Mouse (Mus musculus) urinary bladder, postnatal 14 days (tissue): Measurements from ENCODE around the gene Cdk2.
A peak's percentile ranks its signal among the peaks of the same experiment; 100 is the strongest.
"Not testable (repeated sequence)": the region's sequence is repeated elsewhere in the genome, so short reads cannot be mapped to it uniquely, and the experiment has no call there.

Experiments
- DNase-seq: peaks from one replicate; pipeline ENCODE4 v3.0.0; 2021; ENCODE audit warnings: low spot score

Gene Cdk2

DNA sequence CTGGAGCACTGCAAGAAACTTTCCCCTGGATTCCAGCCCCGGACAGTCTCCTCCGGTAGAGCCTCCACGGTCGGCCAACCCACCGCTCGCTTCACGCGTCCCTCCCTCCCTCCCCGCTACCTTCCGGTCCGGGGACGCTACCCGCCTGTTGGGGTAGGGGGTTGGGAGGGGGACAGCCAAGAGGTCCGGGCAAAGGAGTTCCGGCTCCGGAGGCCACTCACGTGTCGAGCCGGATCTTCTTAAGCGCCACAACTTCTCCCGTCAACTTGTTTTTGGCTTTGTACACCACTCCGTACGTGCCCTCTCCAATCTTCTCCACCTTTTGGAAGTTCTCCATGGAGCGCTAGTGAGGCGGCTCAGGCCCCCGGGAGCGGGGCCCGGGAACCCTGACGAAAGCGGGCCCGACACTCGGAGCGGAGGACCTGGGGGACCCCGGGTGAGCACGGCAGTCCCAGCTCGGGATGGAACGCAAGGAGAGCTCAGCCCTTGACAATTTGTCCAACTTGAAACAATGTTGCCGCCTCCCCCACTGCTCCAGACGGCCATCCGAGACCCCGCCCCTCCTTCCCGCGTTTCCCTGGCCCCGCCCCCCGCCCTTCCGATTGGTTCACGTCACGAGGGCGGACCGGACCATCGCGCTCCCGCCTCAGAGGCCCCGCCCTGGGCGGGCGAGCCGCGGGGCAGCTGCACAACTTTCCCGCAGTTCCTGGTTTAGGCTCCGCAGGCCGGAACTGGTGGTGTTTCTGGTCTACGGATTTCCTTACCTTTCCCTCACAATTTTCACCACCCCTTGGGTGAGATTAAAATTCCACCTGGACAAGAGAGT, at the start of gene Cdk2:
TSS of gene Cdk2 (minus strand) at position 541 of the 826 bp plus-strand sequence.
- DNase-seq: peak; percentile 94

DNA sequence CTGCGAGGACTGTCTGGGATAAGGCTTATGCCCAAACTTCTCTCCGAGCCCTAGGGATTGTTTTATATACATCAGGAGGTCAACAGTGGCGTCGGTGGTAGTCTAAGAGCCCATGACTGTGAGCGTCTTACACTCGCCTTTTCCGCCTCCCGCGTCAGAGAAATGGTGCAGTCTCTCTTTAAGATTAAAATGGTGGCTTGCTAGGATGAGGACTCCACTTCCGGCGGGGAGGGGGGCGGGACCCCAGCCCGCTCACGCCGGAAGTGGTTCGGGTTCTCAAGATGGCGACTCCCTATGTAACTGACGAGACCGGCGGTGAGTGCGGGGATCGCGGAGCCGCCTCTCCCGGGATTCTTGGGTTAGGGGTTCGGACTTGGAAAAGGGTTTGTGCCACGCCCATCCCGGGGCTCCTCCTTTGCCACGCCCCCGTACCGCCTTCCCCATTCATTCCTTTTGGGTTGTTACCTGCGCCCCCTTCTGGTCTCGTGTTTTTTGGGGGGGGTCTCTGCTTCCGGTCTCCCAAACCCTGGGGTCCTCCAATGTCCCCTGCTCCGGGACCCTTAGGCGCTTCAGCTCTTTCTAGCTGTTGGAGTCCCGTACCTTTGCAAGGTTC, 43.5 kb upstream of the Cdk2 start:
- peak; percentile 76 for DNase-seq

- peak; percentile 86 for DNase-seq
Observed at GRCm38 (mm10) chr10:128747646-128748251, 42.9 kb upstream of the Cdk2 start, which contains the start of gene Pym1. TSS of gene Pym1 (plus strand) at chr10:128747889.

- no peak for DNase-seq
Observed at GRCm38 (mm10) chr10:128746972-128747645, 42.3 kb upstream of the Cdk2 start.

DNA sequence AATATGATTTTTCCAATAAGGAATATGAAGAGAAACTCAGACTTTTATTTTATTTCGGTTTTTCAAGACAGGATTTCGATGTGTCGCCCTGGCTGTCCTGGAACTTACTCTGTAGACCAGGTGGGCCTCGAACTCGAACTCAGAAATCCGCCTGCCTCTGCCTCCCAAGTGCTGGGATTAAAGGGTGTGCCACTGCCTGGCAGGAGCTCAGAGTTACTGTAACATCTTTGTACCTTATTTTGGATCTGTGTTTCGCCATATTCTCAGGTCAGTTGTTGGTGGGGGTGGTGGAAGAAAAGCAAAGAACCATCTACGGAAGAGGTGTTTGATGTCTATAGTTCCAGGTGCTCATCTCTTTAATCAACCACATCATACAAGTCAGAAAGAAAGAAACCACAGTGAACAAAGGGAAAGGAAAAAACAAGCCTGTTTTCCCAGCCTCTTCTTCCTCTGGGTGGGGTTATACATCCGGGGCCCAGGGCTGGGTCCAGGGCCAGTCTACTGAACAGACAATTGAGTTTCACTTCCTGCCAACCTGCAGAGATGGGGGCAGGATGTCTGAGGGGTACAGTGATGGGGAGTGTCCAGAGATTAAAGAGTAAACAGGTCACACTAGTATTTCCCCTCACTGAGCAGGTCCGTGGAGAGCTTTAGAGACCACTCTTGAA, 41.2 kb upstream of the Cdk2 start:
- no peak for DNase-seq

DNA sequence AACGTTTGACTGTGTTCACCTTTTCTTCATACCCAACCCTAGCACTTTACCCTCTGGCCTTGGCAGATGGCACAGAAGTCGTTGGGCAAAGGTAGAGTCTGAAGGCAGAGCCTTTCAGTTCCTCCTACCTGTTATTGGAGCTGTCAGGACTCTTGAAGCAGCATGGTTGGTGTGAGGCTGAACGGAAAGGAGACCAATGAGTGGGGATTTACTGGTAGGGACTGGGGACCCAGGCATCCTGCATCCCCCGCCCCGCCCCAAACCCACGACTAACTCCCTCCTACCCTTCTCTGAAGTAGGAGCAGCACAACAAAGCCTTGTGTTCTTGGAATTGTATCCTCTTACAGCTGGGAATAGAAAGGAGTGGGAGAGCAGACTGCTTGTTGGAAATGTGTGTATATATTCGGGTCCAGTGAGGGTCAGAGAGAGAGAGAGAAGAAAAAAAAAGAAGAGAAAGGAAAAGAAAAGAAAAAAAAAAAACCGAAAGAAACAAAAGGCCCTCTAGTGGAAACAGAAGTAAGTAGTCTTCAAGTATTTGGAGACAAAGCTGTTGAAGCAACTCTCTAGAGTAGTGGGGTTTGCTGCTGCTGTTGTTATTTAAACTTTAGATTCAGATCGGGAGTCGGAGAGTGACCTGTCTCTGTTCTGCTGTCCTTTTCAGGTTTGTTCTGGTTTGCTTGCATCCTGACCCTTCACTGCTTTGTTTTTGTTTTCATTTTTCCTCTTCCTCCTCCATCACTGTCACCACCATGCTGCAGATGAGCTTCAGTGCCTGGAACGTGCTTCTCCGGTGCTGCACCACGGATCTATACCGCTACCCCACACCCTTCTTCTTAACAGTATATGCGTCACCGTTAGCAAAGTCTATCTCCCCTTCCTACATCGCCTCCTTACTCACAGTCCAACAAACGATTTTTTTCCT, 40.1 kb upstream of the Cdk2 start, which contains the start of gene Dgka:
TSS of gene Dgka (minus strand) at position 176 of the 922 bp plus-strand sequence.
- no peak for DNase-seq

DNA sequence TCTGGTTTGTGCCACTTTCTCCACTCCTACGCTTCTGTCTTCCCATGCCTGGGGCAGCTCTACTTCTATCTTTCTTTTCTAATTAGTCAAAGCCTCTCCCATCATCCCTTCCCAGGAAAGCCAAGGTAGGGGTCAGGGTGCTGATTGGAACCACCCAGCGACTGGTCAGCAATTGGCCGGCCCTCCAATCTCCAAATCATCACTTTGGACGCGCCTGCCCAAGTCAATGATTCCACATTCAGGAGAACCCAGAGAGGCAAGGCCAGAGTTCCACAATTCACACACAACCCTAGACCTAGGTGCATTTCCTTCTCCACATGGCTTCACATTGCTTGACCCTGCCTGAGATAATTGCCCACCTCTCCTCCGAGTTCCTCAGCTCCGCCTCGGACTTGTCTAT, 39.4 kb upstream of the Cdk2 start:
- DNase-seq: no peak

- DNase-seq: peak; percentile 66
Observed at GRCm38 (mm10) chr10:128743791-128744191, 39.0 kb upstream of the Cdk2 start.

- DNase-seq: no peak
Observed at GRCm38 (mm10) chr10:128743235-128743634, 38.4 kb upstream of the Cdk2 start.

GRCm38 (mm10) chr10:128742616-128743015, 37.8 kb upstream of the Cdk2 start:
- peak; percentile 61 for DNase-seq

DNA sequence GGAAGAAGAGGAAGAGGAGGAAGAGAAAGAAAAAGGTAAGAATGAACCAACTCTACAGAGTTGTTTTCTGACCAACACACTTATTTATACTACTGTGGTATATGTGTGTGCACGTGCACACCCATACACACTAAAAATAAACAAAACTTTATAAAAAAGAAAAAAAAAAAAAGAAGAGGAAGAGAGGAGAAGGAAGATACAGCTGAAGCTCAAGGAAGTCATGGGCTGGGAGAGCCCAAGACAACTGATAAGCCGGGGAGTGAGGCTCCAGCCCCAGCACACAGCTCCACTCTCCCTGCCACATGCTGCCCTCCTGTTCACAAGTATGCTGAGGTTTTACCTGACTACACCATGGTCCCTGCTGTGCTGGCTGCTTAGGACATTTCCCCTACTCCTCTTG, 35.5 kb upstream of the Cdk2 start:
- DNase-seq: no peak

DNA sequence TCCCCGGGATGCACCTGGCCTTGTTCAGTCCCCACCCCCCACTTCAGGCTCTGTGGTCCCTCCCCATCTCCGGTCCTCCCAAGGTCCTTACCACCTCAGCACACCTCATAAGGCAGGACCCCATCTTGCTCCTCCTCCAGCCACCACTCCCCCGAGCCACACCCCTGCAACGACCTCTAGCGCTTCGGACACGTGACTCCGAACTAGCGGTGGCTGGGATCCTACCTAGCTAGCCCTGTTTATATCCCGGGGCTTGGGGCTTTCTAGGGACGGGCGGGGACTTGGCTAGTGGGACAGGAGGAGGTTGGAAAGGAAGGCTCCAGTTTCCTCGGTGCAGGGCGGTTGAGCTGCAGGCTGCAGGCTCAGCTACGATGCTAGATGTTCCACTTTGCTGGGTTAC, 32.6 kb upstream of the Cdk2 start:
- no peak for DNase-seq

DNA sequence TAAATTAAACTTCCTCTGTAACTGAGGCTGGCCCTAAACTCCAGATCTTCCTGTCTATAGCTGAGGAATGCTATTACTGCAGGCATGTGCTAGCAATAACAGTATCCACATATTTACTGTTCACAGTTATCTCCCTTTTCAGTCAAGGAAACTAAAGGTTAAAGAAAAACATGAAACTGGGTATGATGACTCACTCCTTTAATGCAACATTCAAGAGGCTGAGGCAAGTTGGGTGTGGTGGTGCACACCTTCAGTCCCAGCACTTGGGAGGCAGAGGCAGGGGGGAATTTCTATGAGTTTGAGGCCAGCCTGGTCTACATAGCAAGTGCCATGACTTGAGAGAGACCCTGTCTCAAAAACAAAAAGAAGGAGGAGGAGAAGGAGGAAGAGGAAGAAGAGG, 27.2 kb upstream of the Cdk2 start:
- no peak for DNase-seq

- peak; percentile 81 for DNase-seq
Observed at GRCm38 (mm10) chr10:128731002-128731433, 26.2 kb upstream of the Cdk2 start.

- no peak for DNase-seq
Observed at GRCm38 (mm10) chr10:128728059-128728458, 23.2 kb upstream of the Cdk2 start.

DNA sequence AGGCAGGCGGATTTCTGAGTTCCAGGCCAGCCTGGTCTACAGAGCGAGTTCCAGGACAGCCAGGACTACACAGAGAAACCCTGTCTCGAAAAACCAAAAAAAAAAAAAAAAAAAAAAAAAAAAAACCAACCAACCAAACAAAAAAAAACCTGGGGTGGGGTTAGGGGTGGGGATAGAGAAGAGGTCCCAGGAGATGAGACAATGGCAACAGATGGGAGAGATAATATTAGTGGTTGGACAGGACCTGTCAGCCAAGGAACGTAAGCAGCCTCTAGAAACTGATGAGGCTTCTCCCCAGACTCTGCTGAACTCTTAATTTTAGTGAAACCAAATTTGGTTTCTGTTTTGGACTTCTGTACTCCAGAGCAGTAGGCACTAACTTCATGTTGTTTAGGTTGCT, 20.6 kb upstream of the Cdk2 start:
- DNase-seq: not testable (repeated sequence)

- DNase-seq: no peak
Observed at GRCm38 (mm10) chr10:128715559-128716537, 11.0 kb upstream of the Cdk2 start.

GRCm38 (mm10) chr10:128711318-128711717, 6.5 kb upstream of the Cdk2 start:
- not testable (repeated sequence) for DNase-seq

DNA sequence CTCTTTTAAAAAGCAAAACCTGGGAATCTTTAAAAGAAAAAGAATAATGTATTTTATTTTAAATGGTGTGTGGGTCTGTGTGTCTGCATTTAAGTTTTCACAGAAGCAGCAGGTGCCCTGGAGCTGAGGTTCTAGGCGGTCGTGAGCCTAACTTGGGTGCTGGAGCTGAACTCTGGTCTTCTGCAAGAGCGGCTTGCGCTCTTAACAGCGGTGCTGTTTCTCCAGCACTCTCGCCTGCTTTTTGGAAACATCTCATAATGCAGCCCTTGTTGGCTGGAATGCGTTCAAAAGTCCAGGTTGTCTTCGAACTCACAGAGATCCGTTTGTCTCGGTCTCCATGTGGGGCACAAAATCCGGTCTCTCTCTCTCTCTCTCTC, 474 bp upstream of the Cdk2 start:
- DNase-seq: no peak
